9 mouse cellular contexts compared by ENCODE assay signal in genomic region chr1:128622867-128623593, GRCm38 (mm10). TPM values are rescaled to one million over a fixed set of nuclear protein-coding genes. Genes with fewer than 3 reads are reported as not detected.
A peak's percentile ranks its signal among the peaks of the same experiment; 100 is the strongest.
DNase-seq lines count a peak whose midpoint lies in the region; ATAC-seq and TF ChIP-seq lines count a peak whose summit lies in the region.
"Had no signal": no experiment of that assay in that cellular context is flagged by ENCODE, and none has a peak within 500 bp of the region (broad histone marks: within the 10 kb centered on the region; RNA-seq: fewer than 3 reads in every experiment).

No protein-coding gene starts in this region.

- no peaks in the 10 kb centered on the region for H3K9me3 ChIP-seq in stomach, postnatal 0 days (ENCODE audit: control insufficient read depth, low read length)

- peak; percentile 73 for ATAC-seq in megakaryocyte, adult 5-6 weeks (ENCODE audit: poor library complexity, severe bottlenecking)
- ATAC-seq in stomach, postnatal 0 days (ENCODE audit: low FRiP score, low TSS enrichment) = 0 out of 2 replicates have a peak, but pooled peaks have one; percentile 61

- H3K27me3 ChIP-seq in cerebellum, adult 2 months (ENCODE audit: control insufficient read depth, insufficient read depth, low read length) = no peaks in the 10 kb centered on the region; the same call in 1 of the 2 replicates
- no peaks in the 10 kb centered on the region for H3K27me3 ChIP-seq in stomach, postnatal 0 days (ENCODE audit: control insufficient read depth, insufficient read depth, low read length)
- H3K27me3 ChIP-seq: megakaryocyte, embryonic 14.5 days had no signal

- no peaks in the 10 kb centered on the region for H3K36me3 ChIP-seq in stomach, postnatal 0 days (ENCODE audit: control insufficient read depth, insufficient read depth, low read length)

- no peak for TF ChIP-seq EP300 in stomach, postnatal 0 days (optimal IDR thresholded peaks at IDR 0.05)

- peak; percentile 57 to 64 for DNase-seq in cerebellum, postnatal 14 days
- no peak for DNase-seq in cerebellum, adult 2 months
- DNase-seq in testis, postnatal 14 days (ENCODE audit: low spot score) = peak; percentile 15
- DNase-seq in testis, postnatal 10 days (ENCODE audit: low spot score) = no peak
- no peak for DNase-seq in stomach, postnatal 0 days (ENCODE audit: low spot score)
- no peak for DNase-seq in layer of hippocampus, adult 8-10 months (ENCODE audit: low spot score in 2 of 2)
- DNase-seq in T-cell, adult 2 months (ENCODE audit: low spot score) = no peak

- WGBS in cerebellum, adult 2 months = 14% methylated on average over 9 of the region's 9 CpGs
- WGBS in stomach, postnatal 0 days = 19% methylated on average over 9 of the region's 9 CpGs

- no peak overlapping the region for H3K9ac ChIP-seq in stomach, postnatal 0 days (ENCODE audit: low read length)

- TF ChIP-seq POLR2A in cerebellum, adult 2 months (IDR thresholded peaks at IDR 0.05; ENCODE audit: borderline replicate concordance, insufficient read depth, low read length) = no peak

- no peak overlapping the region for H3K27ac ChIP-seq in cerebellum, adult 2 months (ENCODE audit: insufficient read depth, low read length)
- no peak overlapping the region for H3K27ac ChIP-seq in stomach, postnatal 0 days (replicated peaks)

- no peak overlapping the region for H3K4me3 ChIP-seq in cerebellum, adult 2 months (replicated peaks; ENCODE audit: insufficient read depth, low read depth, low read length)
- no peak overlapping the region for H3K4me3 ChIP-seq in stomach, postnatal 0 days (ENCODE audit: low read depth, low read length)
- H3K4me3 ChIP-seq: megakaryocyte, embryonic 14.5 days had no signal

- no peaks in the 10 kb centered on the region for H3K4me1 ChIP-seq in cerebellum, adult 2 months (ENCODE audit: control insufficient read depth, insufficient read depth, low read length)
- H3K4me1 ChIP-seq in stomach, postnatal 0 days (replicated peaks; ENCODE audit: control insufficient read depth, insufficient read depth) = no peaks in the 10 kb centered on the region

- no peak overlapping the region for H3K4me2 ChIP-seq in stomach, postnatal 0 days (replicated peaks; ENCODE audit: low read depth)

- no peak for TF ChIP-seq CTCF in cerebellum, adult 2 months (IDR thresholded peaks at IDR 0.05; ENCODE audit: borderline replicate concordance, insufficient read depth, low read depth, low read length)
- TF ChIP-seq CTCF in stomach, postnatal 0 days (IDR thresholded peaks at IDR 0.05; ENCODE audit: low read depth) = no peak

RNA-seq across cellular contexts. Expression of gene Cxcr4, which starts 30.9 kb away (rescaled TPM):
- 4.3 and 4.6 TPM in 2 replicates for polyA plus RNA-seq in cerebellum, adult 2 months (2012; rRNA removed)
- 507 and 516 TPM in 2 replicates for total RNA-seq in megakaryocyte, adult 5-6 weeks (2015)
- 307 and 321 TPM in 2 replicates for total RNA-seq in megakaryocyte, adult 5-6 weeks (2017)
- 1.6 and 2.0 TPM in 2 replicates for polyA plus RNA-seq in stomach, postnatal 0 days (2015; fragmentation: Nextera tagmentation; extraction: Ambion mirVana)
- total RNA-seq in layer of hippocampus, adult 8-10 months (2022) = 1 to 10 TPM; 2.8 to 6.0 (median 5.6) TPM

Comparison
In these comparisons a context has a peak if more than half of its experiments do, and no peak if none do; other contexts are left out.
1. DNase-seq: peak in cerebellum, postnatal 14 days (2 of 2) and testis, postnatal 14 days (single experiment); none in cerebellum, adult 2 months (0 of 2), testis, postnatal 10 days (single experiment), stomach, postnatal 0 days (single experiment), layer of hippocampus, adult 8-10 months (0 of 2) and T-cell, adult 2 months (single experiment).
2. RNA of gene Cxcr4, which starts 30.9 kb away (total RNA-seq): 307 to 516 TPM in megakaryocyte, adult 5-6 weeks; 2.8 to 6.0 TPM in layer of hippocampus, adult 8-10 months; every median in the first group is over 10 times any median in the second.